Mouse (Mus musculus) skeletal muscle tissue, adult 2 months (tissue): ENCODE results near the gene Cachd1.

ENCODE experiments used
- DNase-seq: peaks from one replicate; pipeline ENCODE4 v3.0.0-alpha.2; 2012; ENCODE audit warnings: low read depth, low spot score

The Cachd1 gene

DNA sequence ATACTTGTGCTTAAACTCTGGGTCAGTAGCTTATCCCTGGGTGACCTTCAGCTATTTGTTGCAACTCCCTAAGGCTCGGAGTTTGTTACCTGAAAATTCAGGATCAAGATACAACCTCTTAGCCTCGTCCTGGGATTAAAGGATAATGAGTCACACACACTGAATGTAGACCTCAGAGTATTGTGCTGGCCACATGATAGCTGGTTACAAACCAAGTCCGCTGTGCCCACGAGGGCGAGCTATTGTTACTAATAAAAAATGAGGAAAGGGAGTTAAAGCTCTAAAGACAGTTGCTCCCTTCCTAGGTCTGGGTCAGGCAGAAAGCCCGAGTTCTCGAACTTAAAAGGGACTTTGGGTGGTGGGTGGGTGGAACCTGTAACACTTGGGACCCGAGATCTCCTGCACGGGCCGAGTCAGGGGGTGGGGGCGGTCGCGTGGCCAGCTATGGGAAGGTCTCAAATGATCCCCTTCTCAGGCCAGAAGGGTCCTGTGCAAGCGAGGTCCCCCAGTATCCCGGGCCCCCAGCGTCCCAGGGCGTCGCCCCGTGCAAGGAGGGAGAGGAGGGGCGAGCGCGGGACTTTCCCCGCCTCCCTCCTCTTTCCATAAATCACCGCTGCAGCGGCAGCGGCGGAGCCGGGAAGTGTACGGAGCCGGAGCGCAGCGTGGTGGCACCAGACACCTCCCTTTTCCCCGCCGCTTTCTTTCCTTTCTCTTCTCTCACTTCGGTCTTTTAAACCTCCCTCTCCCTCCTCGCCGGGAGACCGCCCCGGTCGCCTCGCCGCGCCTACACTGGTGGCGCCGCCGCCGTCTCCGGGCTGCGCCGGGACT lies at the start of gene Cachd1:
Cachd1 (plus strand) TSS at position 633 of the 828 bp plus-strand sequence.
- peak; percentile 49 for DNase-seq

GRCm38 (mm10) chr4:100728896-100729479 lies 47.5 kb upstream of the Cachd1 start:
- DNase-seq, result no peak

GRCm38 (mm10) chr4:100735098-100735935 lies 41.2 kb upstream of the Cachd1 start:
- no peak for DNase-seq

- DNase-seq, result no peak
Observed at GRCm38 (mm10) chr4:100735936-100736349, 40.5 kb upstream of the Cachd1 start.

- no peak for DNase-seq
Observed at GRCm38 (mm10) chr4:100743615-100744014, 32.9 kb upstream of the Cachd1 start.

- DNase-seq, result no peak
Observed at GRCm38 (mm10) chr4:100752278-100752677, 24.2 kb upstream of the Cachd1 start.

DNA sequence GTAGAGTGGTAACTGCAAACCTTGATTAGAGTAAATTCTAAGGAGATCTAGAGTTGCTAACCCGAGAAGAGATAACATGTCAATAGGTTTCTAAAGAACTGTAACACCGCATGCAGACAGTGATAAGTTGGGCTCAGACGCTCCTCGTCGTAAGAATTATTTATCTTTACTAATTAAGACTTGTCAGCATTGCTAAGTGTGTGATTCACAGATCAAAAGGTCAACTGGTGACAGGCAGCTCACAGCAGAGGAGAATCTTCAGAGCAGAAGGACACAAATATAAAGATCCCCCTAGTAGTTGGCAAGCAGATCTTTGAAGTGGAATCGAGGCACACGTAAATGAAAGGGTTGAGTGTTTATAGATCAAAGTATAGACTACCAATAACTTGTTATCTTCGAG lies 20.8 kb upstream of the Cachd1 start:
- no peak for DNase-seq

GRCm38 (mm10) chr4:100756499-100756898 lies 20.0 kb upstream of the Cachd1 start:
- no peak for DNase-seq

DNA sequence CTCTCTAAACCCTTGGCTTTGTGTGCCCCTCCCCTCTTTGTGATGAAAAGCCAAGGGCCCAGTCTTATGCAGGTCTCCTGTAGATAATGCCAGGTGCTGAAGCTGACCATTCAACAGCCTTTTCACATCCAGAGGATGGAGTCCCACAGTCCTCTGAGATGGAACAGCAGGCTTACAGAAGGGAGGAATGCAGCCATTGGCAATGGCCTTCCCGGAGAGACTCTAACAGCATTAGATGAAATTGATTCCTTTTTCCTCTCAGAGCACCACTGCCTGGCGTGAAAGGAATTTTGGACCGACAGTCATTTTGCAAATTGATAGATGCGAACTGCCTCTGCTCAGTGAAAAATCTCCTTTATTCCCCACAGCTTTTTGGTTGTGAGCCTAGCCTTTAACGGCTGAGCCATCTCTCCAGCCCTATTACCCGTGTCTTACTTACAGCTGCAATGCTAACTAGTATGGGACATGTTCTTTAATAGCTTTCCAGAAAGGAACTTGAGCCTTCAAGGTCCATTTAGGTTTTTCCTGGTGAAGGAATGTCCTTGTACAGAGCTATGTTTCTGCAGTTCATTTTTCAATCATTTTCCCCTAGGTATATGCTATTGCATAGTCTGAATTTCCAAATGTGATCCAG lies 18.1 kb upstream of the Cachd1 start:
- DNase-seq, result no peak

DNA sequence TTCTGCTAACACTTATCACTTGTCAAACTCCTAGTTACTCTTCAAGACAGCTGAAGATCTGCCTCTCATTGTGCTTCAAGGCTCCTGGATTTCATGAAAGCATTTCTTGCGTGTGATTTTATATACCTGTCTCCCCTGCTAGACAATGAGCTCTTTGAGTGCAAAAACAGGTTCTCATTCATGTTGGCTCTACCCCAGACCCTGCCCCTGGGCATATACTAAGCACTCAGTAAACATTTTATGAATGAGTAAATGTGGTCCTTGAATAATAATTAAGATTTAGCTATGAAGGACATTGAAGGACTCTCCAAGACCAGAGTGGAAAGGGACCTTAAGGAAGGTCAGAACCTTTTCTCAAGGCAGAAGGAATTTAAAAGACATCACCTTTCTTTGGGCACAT lies 16.9 kb upstream of the Cachd1 start:
- no peak for DNase-seq

GRCm38 (mm10) chr4:100760416-100760815 lies 16.1 kb upstream of the Cachd1 start:
- DNase-seq, result no peak

DNA sequence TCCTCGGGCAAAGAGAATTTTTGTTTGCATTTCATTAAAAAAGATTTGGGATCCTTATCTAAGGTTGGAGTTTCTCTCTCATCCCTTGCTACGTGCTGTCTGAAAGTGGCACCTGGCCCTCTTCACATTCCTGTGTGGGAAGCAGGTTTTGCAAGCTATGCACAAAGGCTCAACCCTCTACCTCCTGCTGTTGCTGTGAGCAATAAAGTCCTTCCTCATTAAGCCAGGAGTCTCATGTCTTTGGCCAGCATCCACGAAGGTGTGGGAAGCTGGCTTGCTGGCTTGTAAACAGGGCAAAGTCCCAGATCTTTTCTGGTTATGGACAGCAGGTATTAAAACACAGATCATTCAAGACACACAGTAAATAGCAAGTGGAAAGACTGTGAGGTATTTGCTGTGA lies 7.9 kb upstream of the Cachd1 start:
- no peak for DNase-seq

GRCm38 (mm10) chr4:100776871-100777375 lies 448 bp downstream of the Cachd1 start:
- DNase-seq, result no peak

- DNase-seq, result no peak
Observed at GRCm38 (mm10) chr4:100777376-100778041, 1.0 kb downstream of the Cachd1 start.

DNA sequence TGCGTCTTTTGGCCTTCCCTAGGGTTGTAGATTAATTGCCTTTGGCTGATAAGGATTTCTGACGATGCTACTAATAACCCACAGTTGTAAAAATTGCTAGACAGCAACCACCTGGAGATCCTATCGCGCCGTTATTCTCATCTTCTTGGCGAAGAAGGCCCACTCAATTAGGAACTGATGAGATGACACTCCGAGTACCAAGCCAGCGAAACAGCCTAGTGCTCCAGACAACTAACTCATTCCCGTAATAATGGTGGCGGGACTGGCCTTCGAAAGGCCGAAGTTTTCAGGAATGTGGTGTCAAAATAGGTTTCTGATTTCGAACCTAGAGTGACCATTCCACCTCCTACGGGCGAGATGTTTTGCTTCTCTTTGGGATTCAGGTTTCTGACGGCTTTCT lies 1.6 kb downstream of the Cachd1 start:
- DNase-seq, result no peak

DNA sequence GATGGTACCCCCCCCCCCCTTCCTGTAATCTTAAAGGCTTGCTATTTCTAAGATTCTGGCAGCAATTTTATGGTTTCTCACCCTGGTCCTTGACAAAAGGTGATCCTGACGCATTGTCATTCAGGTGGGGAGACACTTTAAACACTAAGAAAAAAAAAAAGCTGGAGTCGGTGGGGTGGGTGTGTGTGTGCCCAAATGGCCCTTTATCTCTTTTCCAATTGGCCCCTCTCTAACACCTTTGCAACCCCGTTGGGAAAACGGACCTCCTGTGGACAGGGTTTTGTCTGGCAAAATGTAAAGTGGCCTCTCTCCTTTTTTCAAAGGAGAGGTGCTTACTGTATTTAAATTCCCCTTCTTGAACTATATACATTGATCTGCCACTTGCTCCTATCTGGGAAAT lies 2.5 kb downstream of the Cachd1 start:
- no peak for DNase-seq

- no peak for DNase-seq
Observed at GRCm38 (mm10) chr4:100779695-100780094, 3.2 kb downstream of the Cachd1 start.

DNA sequence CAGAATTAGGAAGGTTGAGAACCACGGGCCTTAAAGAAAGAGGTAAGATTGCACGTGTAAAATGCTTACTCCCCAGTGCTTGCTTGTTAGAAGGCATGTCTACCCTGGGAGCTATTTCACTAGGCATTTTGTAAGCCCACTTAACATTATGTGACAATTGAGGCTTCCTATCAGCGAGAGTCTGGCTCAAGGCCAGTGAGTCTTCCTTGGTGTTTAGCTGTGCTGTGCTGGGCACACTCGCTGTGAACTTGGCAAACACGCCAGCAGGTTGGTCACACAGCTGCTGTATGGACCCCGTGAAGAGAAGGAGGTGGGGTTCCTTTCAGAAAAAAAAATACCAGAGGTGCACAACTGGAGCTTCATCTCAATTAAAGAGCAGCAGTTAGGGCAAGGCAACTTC lies 4.4 kb downstream of the Cachd1 start:
- DNase-seq, result no peak

- DNase-seq, result peak; percentile 64
Observed at GRCm38 (mm10) chr4:100782348-100782747, 5.9 kb downstream of the Cachd1 start.

DNA sequence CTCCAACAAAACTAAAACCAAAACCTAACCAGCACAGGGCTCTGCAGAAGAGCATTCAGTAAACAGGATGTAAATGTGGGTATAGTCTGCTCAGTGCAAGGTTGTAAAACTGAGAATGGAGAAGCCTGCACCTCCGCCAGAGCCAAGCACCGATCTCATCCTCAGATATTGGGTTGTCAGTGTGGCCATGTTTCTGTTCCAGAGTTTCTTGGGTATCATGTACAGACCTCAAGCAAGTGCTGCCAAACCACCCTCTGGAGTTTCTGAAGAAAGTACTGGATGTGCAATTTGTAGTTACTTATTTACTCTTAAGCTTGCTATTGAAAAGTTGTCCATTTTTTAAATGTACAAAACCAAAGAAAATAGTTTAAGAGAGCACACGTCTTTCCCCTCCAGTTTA lies 6.4 kb downstream of the Cachd1 start:
- peak; percentile 21 for DNase-seq

GRCm38 (mm10) chr4:100787201-100787600 lies 10.7 kb downstream of the Cachd1 start:
- no peak for DNase-seq
